Mouse (Mus musculus): Measurements from ENCODE around the gene Eya4. TPM values are rescaled to one million over a fixed set of nuclear protein-coding genes. Genes with fewer than 3 reads are reported as not detected.

Gene Eya4
- polyA plus RNA-seq, 1 experiment from 2014 or later, result 1.1 TPM

DNA sequence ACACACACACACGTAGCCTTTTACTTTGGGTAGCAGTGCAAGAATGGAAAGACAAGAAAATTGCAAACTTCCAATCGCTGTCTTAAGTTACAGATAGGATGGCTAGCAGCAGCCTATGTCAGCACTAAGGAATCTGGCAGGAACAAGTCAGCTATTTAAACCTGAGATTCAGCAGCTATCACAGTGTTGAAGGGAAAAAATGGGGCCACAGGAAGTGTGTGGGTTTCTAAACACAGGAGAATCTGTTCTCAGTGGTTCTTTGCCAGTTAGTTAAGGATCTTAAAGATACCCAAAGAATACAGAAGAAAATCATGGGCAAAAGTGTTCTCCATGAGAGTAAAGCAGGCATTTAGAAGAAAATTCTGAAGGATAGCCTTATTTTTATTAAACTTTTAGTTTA, 206.0 kb downstream of the Eya4 start:
- Histone ChIP-seq H3K27ac (ENCODE audit: low read length) (no peak overlapping the region), H3K9me3 (replicated peaks; ENCODE audit: control insufficient read depth, low read length) (no peaks in the 10 kb centered on the region), H3K4me3 (ENCODE audit: low read length) (no peak overlapping the region), H3K27me3 (ENCODE audit: control insufficient read depth, insufficient read depth, low read length) (no peaks in the 10 kb centered on the region), H3K36me3 (ENCODE audit: control insufficient read depth, insufficient read depth) (no peaks in the 10 kb centered on the region), H3K4me2 (ENCODE audit: low read depth, low read length) (no peak overlapping the region), H3K9ac (ENCODE audit: low read length) (no peak overlapping the region), H3K4me1 (ENCODE audit: control insufficient read depth, insufficient read depth, low read length) (no peaks in the 10 kb centered on the region)
- 20% methylated on average over 2 of the region's 2 CpGs for WGBS
- ATAC-seq (replicated peaks; ENCODE audit: extremely low read depth, insufficient read depth, low FRiP score), result 0 out of 2 replicates have a peak, but pooled peaks have one; percentile 32

- Histone ChIP-seq H3K9ac (ENCODE audit: low read length) (no peak overlapping the region), H3K9me3 (replicated peaks; ENCODE audit: control insufficient read depth, low read length) (no peaks in the 10 kb centered on the region), H3K4me1 (ENCODE audit: control insufficient read depth, insufficient read depth, low read length) (no peaks in the 10 kb centered on the region), H3K4me2 (ENCODE audit: low read depth, low read length) (no peak overlapping the region), H3K27me3 (ENCODE audit: control insufficient read depth, insufficient read depth, low read length) (no peaks in the 10 kb centered on the region), H3K27ac (ENCODE audit: low read length) (no peak overlapping the region), H3K4me3 (ENCODE audit: low read length) (no peak overlapping the region), H3K36me3 (ENCODE audit: control insufficient read depth, insufficient read depth) (no peaks in the 10 kb centered on the region)
- no peak for ATAC-seq (replicated peaks; ENCODE audit: extremely low read depth, insufficient read depth, low FRiP score)
- 58% methylated on average over 1 of the region's 1 CpGs for whole genome bisulfite sequencing
Observed at GRCm38 (mm10) chr10:23127947-23128346, 222.6 kb downstream of the Eya4 start.

DNA sequence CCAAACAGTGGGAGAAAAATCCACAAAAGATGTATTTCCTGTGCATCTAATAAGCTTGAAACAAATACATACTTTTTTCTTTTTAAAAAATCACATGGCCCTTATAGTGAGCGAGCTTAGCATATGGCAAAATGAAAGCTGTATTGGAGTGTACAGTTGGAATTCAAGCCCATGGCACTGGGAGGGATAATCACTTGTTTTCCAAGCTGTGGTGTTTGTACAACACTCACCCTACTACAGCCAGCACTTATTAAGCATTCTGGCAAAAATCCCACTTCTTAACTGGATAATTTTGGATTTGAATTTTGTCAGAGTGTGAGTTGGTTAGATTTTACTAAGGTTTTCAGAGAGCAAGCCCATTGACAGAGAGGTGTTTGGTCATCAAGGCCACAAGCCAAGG, 223.4 kb downstream of the Eya4 start:
- Histone ChIP-seq H3K4me1 (ENCODE audit: control insufficient read depth, insufficient read depth, low read length) (no peaks in the 10 kb centered on the region), H3K4me3 (ENCODE audit: low read length) (no peak overlapping the region), H3K27me3 (ENCODE audit: control insufficient read depth, insufficient read depth, low read length) (no peaks in the 10 kb centered on the region), H3K27ac (ENCODE audit: low read length) (no peak overlapping the region), H3K9ac (ENCODE audit: low read length) (no peak overlapping the region), H3K4me2 (ENCODE audit: low read depth, low read length) (no peak overlapping the region), H3K9me3 (replicated peaks; ENCODE audit: control insufficient read depth, low read length) (no peaks in the 10 kb centered on the region), H3K36me3 (ENCODE audit: control insufficient read depth, insufficient read depth) (no peaks in the 10 kb centered on the region)
- ATAC-seq (replicated peaks; ENCODE audit: extremely low read depth, insufficient read depth, low FRiP score), result no peak
- WGBS, result 83% methylated on average over 1 of the region's 1 CpGs

- H3K36me3 ChIP-seq (ENCODE audit: control insufficient read depth, insufficient read depth), result no peaks in the 10 kb centered on the region
- no peak overlapping the region for H3K4me2 ChIP-seq (ENCODE audit: low read depth, low read length)
- no peak overlapping the region for H3K4me3 ChIP-seq (ENCODE audit: low read length)
- H3K9ac ChIP-seq (ENCODE audit: low read length), result no peak overlapping the region
- WGBS, result 85% methylated on average over 5 of the region's 5 CpGs
- H3K9me3 ChIP-seq (replicated peaks; ENCODE audit: control insufficient read depth, low read length), result no peaks in the 10 kb centered on the region
- H3K4me1 ChIP-seq (ENCODE audit: control insufficient read depth, insufficient read depth, low read length), result no peaks in the 10 kb centered on the region
- no peak overlapping the region for H3K27ac ChIP-seq (ENCODE audit: low read length)
- no peaks in the 10 kb centered on the region for H3K27me3 ChIP-seq (ENCODE audit: control insufficient read depth, insufficient read depth, low read length)
- no peak for ATAC-seq (replicated peaks; ENCODE audit: extremely low read depth, insufficient read depth, low FRiP score)
Observed at GRCm38 (mm10) chr10:23126529-23126928, 224.1 kb downstream of the Eya4 start.

DNA sequence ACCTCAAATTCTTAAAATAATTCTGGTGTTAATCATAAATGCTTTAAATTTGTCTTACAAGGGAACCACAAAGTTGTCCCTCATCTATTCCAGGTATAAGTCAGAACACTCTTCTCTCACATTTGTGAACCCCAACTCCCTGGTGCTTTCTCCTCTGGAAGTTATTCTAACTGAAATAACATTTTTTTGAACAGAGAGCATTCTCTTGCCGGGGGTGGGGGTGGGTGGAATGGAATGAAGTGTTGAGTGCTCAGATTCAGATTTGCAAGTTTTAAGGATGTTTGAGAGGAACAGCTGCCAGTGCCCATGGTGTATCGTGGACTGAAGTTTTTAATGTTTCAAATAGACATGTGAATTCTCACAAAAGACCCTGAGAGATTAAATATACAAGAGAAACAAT, 230.1 kb downstream of the Eya4 start:
- no peak overlapping the region for H3K4me3 ChIP-seq (ENCODE audit: low read length)

DNA sequence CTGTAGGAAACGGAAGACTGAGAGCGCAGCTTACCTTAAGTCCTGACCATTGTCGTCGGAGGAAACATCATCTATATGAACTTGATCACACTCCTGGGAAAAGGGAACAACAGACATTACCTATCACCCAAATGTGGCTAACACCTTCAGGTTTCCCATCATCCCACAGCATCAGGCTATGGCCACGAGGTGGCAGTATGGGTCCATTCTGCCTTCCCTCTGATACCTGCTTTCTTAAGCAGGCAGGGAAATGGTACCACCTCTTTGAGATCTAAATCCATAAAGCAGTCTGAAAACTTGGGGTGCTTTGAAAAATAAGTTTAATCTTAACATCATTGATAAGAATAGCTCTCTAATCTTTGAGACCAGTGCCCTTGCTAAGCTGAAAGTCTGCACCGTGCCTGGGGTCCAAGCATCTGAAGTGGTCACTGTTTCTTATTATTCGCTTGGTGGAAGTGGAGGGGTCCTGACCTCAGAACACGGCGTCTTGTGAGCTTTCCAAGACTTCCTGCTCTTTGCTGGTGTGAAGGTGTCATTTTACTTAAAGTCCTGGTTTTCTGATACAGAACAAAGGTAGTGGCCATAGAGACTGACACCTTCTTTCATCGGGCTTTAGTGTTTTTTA, 233.7 kb downstream of the Eya4 start:
- Histone ChIP-seq H3K27ac (ENCODE audit: low read length) (no peak overlapping the region), H3K9me3 (replicated peaks; ENCODE audit: control insufficient read depth, low read length) (no peaks in the 10 kb centered on the region), H3K4me2 (ENCODE audit: low read depth, low read length) (no peak overlapping the region), H3K36me3 (ENCODE audit: control insufficient read depth, insufficient read depth) (no peaks in the 10 kb centered on the region), H3K9ac (ENCODE audit: low read length) (no peak overlapping the region), H3K27me3 (ENCODE audit: control insufficient read depth, insufficient read depth, low read length) (no peaks in the 10 kb centered on the region), H3K4me3 (ENCODE audit: low read length) (no peak overlapping the region), H3K4me1 (ENCODE audit: control insufficient read depth, insufficient read depth, low read length) (no peaks in the 10 kb centered on the region)
- WGBS, result 41% methylated on average over 10 of the region's 10 CpGs
- ATAC-seq (replicated peaks; ENCODE audit: extremely low read depth, insufficient read depth, low FRiP score), result no peak

More for the DNA sequence above, 230.1 kb downstream of the Eya4 start:
- WGBS, result 39% methylated on average over 2 of the region's 2 CpGs
- Histone ChIP-seq H3K36me3 (ENCODE audit: control insufficient read depth, insufficient read depth) (no peaks in the 10 kb centered on the region), H3K27ac (ENCODE audit: low read length) (no peak overlapping the region), H3K27me3 (ENCODE audit: control insufficient read depth, insufficient read depth, low read length) (no peaks in the 10 kb centered on the region), H3K9me3 (replicated peaks; ENCODE audit: control insufficient read depth, low read length) (no peaks in the 10 kb centered on the region), H3K4me2 (ENCODE audit: low read depth, low read length) (no peak overlapping the region), H3K4me1 (ENCODE audit: control insufficient read depth, insufficient read depth, low read length) (no peaks in the 10 kb centered on the region), H3K9ac (ENCODE audit: low read length) (no peak overlapping the region)
- no peak for ATAC-seq (replicated peaks; ENCODE audit: extremely low read depth, insufficient read depth, low FRiP score)

DNA sequence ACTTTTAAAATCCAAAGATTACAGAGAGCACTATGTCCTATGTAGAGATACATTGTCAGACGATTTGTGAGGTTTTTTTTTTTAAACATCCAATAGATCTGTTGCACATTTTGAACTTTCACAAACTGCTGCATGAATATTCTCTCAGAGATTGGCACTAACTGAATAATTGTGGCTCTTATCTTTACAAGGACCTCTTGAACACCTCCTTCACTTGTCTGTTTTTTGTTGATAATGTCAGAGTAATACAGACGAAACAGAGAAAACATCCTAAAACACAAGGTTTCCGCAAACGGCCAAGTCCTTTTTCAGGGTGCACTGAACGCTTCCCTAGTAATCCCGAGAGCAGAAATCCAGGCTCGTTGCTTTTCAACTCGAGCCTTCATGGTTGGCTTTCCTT, 234.5 kb downstream of the Eya4 start:
- WGBS, result 64% methylated on average over 8 of the region's 8 CpGs
- H3K9me3 ChIP-seq (replicated peaks; ENCODE audit: control insufficient read depth, low read length), result no peaks in the 10 kb centered on the region
- ATAC-seq (replicated peaks; ENCODE audit: extremely low read depth, insufficient read depth, low FRiP score), result no peak
- no peak overlapping the region for H3K27ac ChIP-seq (ENCODE audit: low read length)
- H3K4me3 ChIP-seq (ENCODE audit: low read length), result no peak overlapping the region
- H3K4me1 ChIP-seq (ENCODE audit: control insufficient read depth, insufficient read depth, low read length), result no peaks in the 10 kb centered on the region
- H3K27me3 ChIP-seq (ENCODE audit: control insufficient read depth, insufficient read depth, low read length), result no peaks in the 10 kb centered on the region
- H3K9ac ChIP-seq (ENCODE audit: low read length), result no peak overlapping the region
- no peaks in the 10 kb centered on the region for H3K36me3 ChIP-seq (ENCODE audit: control insufficient read depth, insufficient read depth)
- no peak overlapping the region for H3K4me2 ChIP-seq (ENCODE audit: low read depth, low read length)

GRCm38 (mm10) chr10:23115321-23115720, 235.3 kb downstream of the Eya4 start:
- no peaks in the 10 kb centered on the region for H3K9me3 ChIP-seq (replicated peaks; ENCODE audit: control insufficient read depth, low read length)
- no peak overlapping the region for H3K27ac ChIP-seq (ENCODE audit: low read length)
- no peak overlapping the region for H3K4me2 ChIP-seq (ENCODE audit: low read depth, low read length)
- no peaks in the 10 kb centered on the region for H3K4me1 ChIP-seq (ENCODE audit: control insufficient read depth, insufficient read depth, low read length)
- no peaks in the 10 kb centered on the region for H3K36me3 ChIP-seq (ENCODE audit: control insufficient read depth, insufficient read depth)
- H3K4me3 ChIP-seq (ENCODE audit: low read length), result no peak overlapping the region
- H3K9ac ChIP-seq (ENCODE audit: low read length), result no peak overlapping the region
- ATAC-seq (replicated peaks; ENCODE audit: extremely low read depth, insufficient read depth, low FRiP score), result no peak
- no peaks in the 10 kb centered on the region for H3K27me3 ChIP-seq (ENCODE audit: control insufficient read depth, insufficient read depth, low read length)
- 68% methylated on average over 3 of the region's 3 CpGs for WGBS

DNA sequence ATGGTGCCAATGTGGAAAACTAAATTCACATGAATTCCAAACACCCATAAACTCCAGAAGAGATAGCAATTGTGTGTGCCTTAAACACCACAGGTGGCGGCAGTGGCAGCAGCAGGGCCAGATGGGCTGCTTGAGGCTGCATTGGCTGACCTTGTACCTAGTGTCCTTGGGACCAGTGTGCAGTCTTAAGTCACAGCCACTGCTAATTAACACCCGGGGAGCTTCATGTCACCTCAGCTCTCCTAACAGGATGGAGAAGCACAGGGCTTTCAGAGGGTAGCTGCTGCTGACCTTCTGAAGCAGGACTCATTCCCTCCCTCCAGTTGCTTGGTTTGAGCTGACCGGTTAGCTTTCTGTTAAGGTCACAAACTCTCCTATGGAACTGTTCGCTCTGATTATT, 242.5 kb downstream of the Eya4 start:
- Histone ChIP-seq H3K9me3 (replicated peaks; ENCODE audit: control insufficient read depth, low read length) (no peaks in the 10 kb centered on the region), H3K27ac (ENCODE audit: low read length) (no peak overlapping the region), H3K9ac (ENCODE audit: low read length) (no peak overlapping the region), H3K4me2 (ENCODE audit: low read depth, low read length) (no peak overlapping the region), H3K4me1 (ENCODE audit: control insufficient read depth, insufficient read depth, low read length) (peaks cover 4% of the 10 kb centered on the region; the same call in 1 of the 2 replicates), H3K27me3 (ENCODE audit: control insufficient read depth, insufficient read depth, low read length) (no peaks in the 10 kb centered on the region), H3K36me3 (ENCODE audit: control insufficient read depth, insufficient read depth) (no peaks in the 10 kb centered on the region), H3K4me3 (ENCODE audit: low read length) (no peak overlapping the region)
- 71% methylated on average over 4 of the region's 4 CpGs for WGBS
- ATAC-seq (replicated peaks; ENCODE audit: extremely low read depth, insufficient read depth, low FRiP score), result no peak

Data from heart, embryonic 16.5 days (tissue).